Comparison of ENCODE assay signal across 23 mouse cellular contexts in the genomic region with DNA sequence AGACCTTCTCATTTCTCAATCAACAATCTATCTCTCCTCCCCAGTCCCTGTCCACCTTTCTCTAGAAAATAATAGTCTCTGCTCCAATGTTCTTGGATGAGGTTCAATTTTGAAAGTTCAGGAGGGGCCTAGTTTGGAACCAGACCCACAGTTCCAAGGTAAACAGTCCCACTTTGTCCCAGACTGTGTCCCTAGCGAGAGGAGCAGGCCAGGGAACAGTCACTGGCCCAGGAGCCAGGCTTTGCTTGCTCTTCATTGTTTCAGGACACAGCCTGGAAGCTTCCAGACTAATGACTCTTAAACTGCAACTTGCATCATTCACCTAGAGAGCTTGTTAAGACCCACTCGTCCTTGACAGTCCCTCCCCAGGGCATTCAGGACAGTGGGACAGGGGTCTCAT. TPM values are rescaled to one million over a fixed set of nuclear protein-coding genes. Genes with fewer than 3 reads are reported as not detected.
"Had no signal": no experiment of that assay in that cellular context is flagged by ENCODE, and none has a peak within 500 bp of the region (broad histone marks: within the 10 kb centered on the region; RNA-seq: fewer than 3 reads in every experiment).

No protein-coding gene starts in this region.

- H3K4me1 ChIP-seq: midbrain, embryonic 10.5 days; midbrain, embryonic 12.5 days; neural tube, embryonic 13.5 days; neural tube, embryonic 15.5 days had no signal

- DNase-seq: lung, adult 18-20 months; lung, embryonic 14.5 days; lung, postnatal 10 days; lung, postnatal 4 days; midbrain, embryonic 14.5 days; retina, postnatal 1 day; right cerebral cortex, adult 18-20 months; right cerebral cortex, postnatal 25 days; right cerebral cortex, postnatal 4 days; spleen, adult 18-20 months; thymus, adult 18-20 months; thymus, postnatal 14 days; thymus, postnatal 36 days had no signal

- H3K4me3 ChIP-seq: midbrain, embryonic 10.5 days; midbrain, embryonic 12.5 days; myocyte; neural tube, embryonic 13.5 days; neural tube, embryonic 15.5 days had no signal

- H3K36me3 ChIP-seq: midbrain, embryonic 10.5 days; midbrain, embryonic 12.5 days; neural tube, embryonic 13.5 days; neural tube, embryonic 15.5 days had no signal

- H3K27ac ChIP-seq: midbrain, embryonic 10.5 days; midbrain, embryonic 12.5 days; neural tube, embryonic 13.5 days; neural tube, embryonic 15.5 days had no signal

- H3K9me3 ChIP-seq: midbrain, embryonic 10.5 days; midbrain, embryonic 12.5 days; neural tube, embryonic 13.5 days; neural tube, embryonic 15.5 days had no signal

- ATAC-seq: midbrain, embryonic 16.5 days had no signal

- H3K27me3 ChIP-seq: midbrain, embryonic 12.5 days; neural tube, embryonic 13.5 days; neural tube, embryonic 15.5 days had no signal

- H3K4me2 ChIP-seq: lung, embryonic 14.5 days; midbrain, embryonic 12.5 days; neural tube, embryonic 13.5 days; neural tube, embryonic 15.5 days had no signal

- H3K9ac ChIP-seq: lung, embryonic 14.5 days; midbrain, embryonic 12.5 days; neural tube, embryonic 13.5 days; neural tube, embryonic 15.5 days had no signal

RNA-seq across cellular contexts. Expression of gene Pah, which starts 44.1 kb away (rescaled TPM):
- total RNA-seq: megakaryocyte, adult 5-6 weeks; megakaryocyte-erythroid progenitor cell, adult 5-6 weeks had no signal
- polyA plus RNA-seq: lung, embryonic 14.5 days; midbrain, embryonic 12.5 days; midbrain, embryonic 14.5 days; myocyte; neural tube, embryonic 11.5 days; neural tube, embryonic 13.5 days; neural tube, embryonic 15.5 days; small intestine, adult 2 months had no signal
